Mouse (Mus musculus) midbrain, embryonic 14.5 days (tissue): ENCODE measurements around the gene Tmem132b. TPM values are rescaled to one million over a fixed set of nuclear protein-coding genes. Genes with fewer than 3 reads are reported as not detected.

Experiments used
- ATAC-seq: fragments of 200-750 bp; cut with Nextera tagmentation; 2 replicates; pipeline ENCODE4 v1.8.0; 2017; ENCODE audit warnings: moderate number of reproducible peaks, moderate library complexity; ENCODE audit not compliant: low FRiP score, low TSS enrichment
- DNase-seq: peaks from one replicate; pipeline ENCODE4 v3.0.0-alpha.2; 2015
- H3K27ac ChIP-seq: fragments of 300-500 bp; sonication (generic); replicated peaks from 2 replicates; pipeline ENCODE4 v1.5.1; 2014; ENCODE audit warnings: mild to moderate bottlenecking, low read depth, low read length, moderate library complexity
- H3K27me3 ChIP-seq: fragments of 300-500 bp; sonication (generic); 2 replicates; pipeline ENCODE4 v1.6.1; 2014; ENCODE audit warnings: low read length, control low read depth, mixed read lengths; ENCODE audit not compliant: control insufficient read depth, insufficient read depth
- H3K36me3 ChIP-seq: fragments of 300-500 bp; sonication (generic); 2 replicates; pipeline ENCODE4 v1.6.1; 2014; ENCODE audit warnings: low read length, control low read depth; ENCODE audit not compliant: control insufficient read depth, insufficient read depth
- H3K4me1 ChIP-seq: fragments of 300-500 bp; sonication (generic); 2 replicates; pipeline ENCODE4 v1.6.1; 2014; ENCODE audit warnings: mild to moderate bottlenecking, antibody characterized with exemption, low read length, control low read depth; ENCODE audit not compliant: control insufficient read depth, insufficient read depth
- H3K4me2 ChIP-seq: fragments of 300-500 bp; sonication (generic); 2 replicates; pipeline ENCODE4 v1.6.1; 2014; ENCODE audit warnings: mild to moderate bottlenecking, low read length, moderate library complexity
- H3K4me3 ChIP-seq: fragments of 300-500 bp; sonication (generic); replicated peaks from 2 replicates; pipeline ENCODE4 v1.5.1; 2014; ENCODE audit warnings: low read depth, low read length
- H3K9ac ChIP-seq: fragments of 300-500 bp; sonication (generic); replicated peaks from 2 replicates; pipeline ENCODE4 v1.6.1; 2014; ENCODE audit warnings: mild to moderate bottlenecking, low read length, moderate library complexity
- H3K9me3 ChIP-seq: fragments of 300-500 bp; sonication (generic); 2 replicates; pipeline ENCODE4 v1.6.1; 2016; ENCODE audit warnings: low read length, control low read depth, mixed read lengths; ENCODE audit not compliant: control insufficient read depth
- WGBS: fragments of 180-500 bp; shearing (Covaris S2); extraction: QIAGEN DNeasy Blood & Tissue Kit; methylation state at CpG from one replicate; pipeline ENCODE4 v1.1.7; 2014; 5-methylcytosine and 5-hydroxymethylcytosine counted together
- polyA plus RNA-seq: library from polyadenylated mRNA; unstranded; fragments of >200 nt; fragmentation: Nextera tagmentation; extraction: Ambion mirVana; gene quantifications from 2 replicates; pipeline ENCODE4 v1.2.1, GENCODE M21; 2014

Gene Tmem132b
- polyA plus RNA-seq, 1 experiment from 2014 or later, result 4.9 TPM

- no peaks in the 10 kb centered on the region for H3K27me3 ChIP-seq
These were observed 78.4 kb downstream of the Tmem132b start for GRCm38 (mm10) chr5:125609968-125610367.

GRCm38 (mm10) chr5:125612460-125612859, 80.9 kb downstream of the Tmem132b start:
- 94% methylated on average over 7 of the region's 7 CpGs for WGBS
- Histone ChIP-seq H3K9ac (no peak overlapping the region), H3K36me3 (no peaks in the 10 kb centered on the region), H3K27ac (no peak overlapping the region), H3K4me2 (no peak overlapping the region), H3K27me3 (no peaks in the 10 kb centered on the region), H3K4me1 (no peaks in the 10 kb centered on the region), H3K4me3 (no peak overlapping the region), H3K9me3 (no peaks in the 10 kb centered on the region)
- DNase-seq (no peak), ATAC-seq (no peak)

More at GRCm38 (mm10) chr5:125609968-125610367, 78.4 kb downstream of the Tmem132b start:
- ATAC-seq, result no peak
- no peak for DNase-seq
- no peak overlapping the region for H3K4me3 ChIP-seq
- H3K36me3 ChIP-seq, result no peaks in the 10 kb centered on the region
- H3K27ac ChIP-seq, result no peak overlapping the region
- H3K9ac ChIP-seq, result no peak overlapping the region
- 58% methylated on average over 1 of the region's 1 CpGs for WGBS
- H3K4me1 ChIP-seq, result no peaks in the 10 kb centered on the region
- no peak overlapping the region for H3K4me2 ChIP-seq
- no peaks in the 10 kb centered on the region for H3K9me3 ChIP-seq

- Histone ChIP-seq H3K4me3 (no peak overlapping the region), H3K27ac (no peak overlapping the region), H3K36me3 (no peaks in the 10 kb centered on the region), H3K9me3 (peaks cover 3% of the 10 kb centered on the region; the same call in 1 of the 2 replicates), H3K4me2 (no peak overlapping the region), H3K27me3 (no peaks in the 10 kb centered on the region), H3K4me1 (no peaks in the 10 kb centered on the region), H3K9ac (no peak overlapping the region)
- DNase-seq, result no peak
- 79% methylated on average over 5 of the region's 5 CpGs for WGBS
- no peak for ATAC-seq
These were observed 81.6 kb downstream of the Tmem132b start for GRCm38 (mm10) chr5:125613136-125613535.

GRCm38 (mm10) chr5:125614348-125614747, 82.8 kb downstream of the Tmem132b start:
- no peak overlapping the region for H3K4me2 ChIP-seq
- no peaks in the 10 kb centered on the region for H3K36me3 ChIP-seq
- H3K27me3 ChIP-seq, result no peaks in the 10 kb centered on the region
- 54% methylated on average over 2 of the region's 2 CpGs for WGBS
- no peak overlapping the region for H3K27ac ChIP-seq
- DNase-seq (peak; percentile 58), ATAC-seq (no peak)
- peaks cover 3% of the 10 kb centered on the region; the same call in 1 of the 2 replicates for H3K9me3 ChIP-seq
- no peaks in the 10 kb centered on the region for H3K4me1 ChIP-seq
- no peak overlapping the region for H3K4me3 ChIP-seq
- H3K9ac ChIP-seq, result no peak overlapping the region

GRCm38 (mm10) chr5:125617050-125617449, 85.5 kb downstream of the Tmem132b start:
- Histone ChIP-seq H3K27ac (no peak overlapping the region), H3K36me3 (no peaks in the 10 kb centered on the region), H3K27me3 (no peaks in the 10 kb centered on the region), H3K4me1 (no peaks in the 10 kb centered on the region), H3K9ac (no peak overlapping the region), H3K4me3 (no peak overlapping the region), H3K4me2 (no peak overlapping the region), H3K9me3 (peaks cover 3% of the 10 kb centered on the region; the same call in 1 of the 2 replicates)
- DNase-seq (no peak), ATAC-seq (no peak)
- 98% methylated on average over 1 of the region's 1 CpGs for WGBS

- Histone ChIP-seq H3K9ac (no peak overlapping the region), H3K4me2 (no peak overlapping the region), H3K4me1 (no peaks in the 10 kb centered on the region), H3K9me3 (no peaks in the 10 kb centered on the region), H3K36me3 (no peaks in the 10 kb centered on the region), H3K27me3 (no peaks in the 10 kb centered on the region), H3K4me3 (no peak overlapping the region), H3K27ac (no peak overlapping the region)
- ATAC-seq (no peak), DNase-seq (no peak)
- 85% methylated on average over 9 of the region's 9 CpGs for WGBS
These were observed 96.3 kb downstream of the Tmem132b start for GRCm38 (mm10) chr5:125627816-125628348.

- H3K9ac ChIP-seq, result no peak overlapping the region
- ATAC-seq, result no peak
- no peaks in the 10 kb centered on the region for H3K36me3 ChIP-seq
- no peaks in the 10 kb centered on the region for H3K27me3 ChIP-seq
- DNase-seq, result no peak
- H3K27ac ChIP-seq, result no peak overlapping the region
- WGBS, result 79% methylated on average over 6 of the region's 6 CpGs
- H3K4me1 ChIP-seq, result no peaks in the 10 kb centered on the region
- no peaks in the 10 kb centered on the region for H3K9me3 ChIP-seq
- H3K4me2 ChIP-seq, result no peak overlapping the region
- H3K4me3 ChIP-seq, result no peak overlapping the region
These were observed 103.1 kb downstream of the Tmem132b start for GRCm38 (mm10) chr5:125634666-125635065.

GRCm38 (mm10) chr5:125640966-125641365, 109.4 kb downstream of the Tmem132b start:
- Histone ChIP-seq H3K4me3 (no peak overlapping the region), H3K27ac (no peak overlapping the region), H3K36me3 (no peaks in the 10 kb centered on the region), H3K9me3 (peaks cover 6% of the 10 kb centered on the region; the same call in 1 of the 2 replicates), H3K4me2 (no peak overlapping the region), H3K4me1 (no peaks in the 10 kb centered on the region), H3K9ac (no peak overlapping the region), H3K27me3 (no peaks in the 10 kb centered on the region)
- 81% methylated on average over 1 of the region's 1 CpGs for WGBS
- ATAC-seq (no peak), DNase-seq (peak; percentile 27)

GRCm38 (mm10) chr5:125641531-125642147, 110.1 kb downstream of the Tmem132b start:
- Histone ChIP-seq H3K4me2 (peak overlapping the region; percentile 9; the same call in 1 of the 2 replicates), H3K9me3 (peaks cover 6% of the 10 kb centered on the region; the same call in 1 of the 2 replicates), H3K4me3 (no peak overlapping the region), H3K4me1 (no peaks in the 10 kb centered on the region), H3K36me3 (no peaks in the 10 kb centered on the region), H3K27me3 (no peaks in the 10 kb centered on the region), H3K27ac (0 out of 2 replicates have a peak overlapping the region, but pooled peaks have one; percentile 17), H3K9ac (no peak overlapping the region)
- DNase-seq (peak; percentile 77), ATAC-seq (peak; percentile 34; the same call in 1 of the 2 replicates)
- WGBS, result 48% methylated on average over 18 of the region's 18 CpGs
